Mouse (Mus musculus) liver, embryonic 16.5 days (tissue): ENCODE measurements around the gene Polr2h. TPM values are rescaled to one million over a fixed set of nuclear protein-coding genes. Genes with fewer than 3 reads are reported as not detected.

Experiments used
- ATAC-seq: fragments of 200-750 bp; cut with Nextera tagmentation; 2 replicates; pipeline ENCODE4 v1.8.0; 2017; ENCODE audit warnings: low read depth, mild to moderate bottlenecking, moderate number of reproducible peaks, moderate library complexity
- H3K27ac ChIP-seq: fragments of 300-500 bp; sonication (generic); 2 replicates; pipeline ENCODE4 v1.5.1; 2014; ENCODE audit warnings: mild to moderate bottlenecking, low read length
- H3K27me3 ChIP-seq: fragments of 300-500 bp; sonication (generic); 2 replicates; pipeline ENCODE4 v1.6.1; 2014; ENCODE audit warnings: low read depth, low read length, mixed read lengths; ENCODE audit not compliant: control insufficient read depth, insufficient read depth
- H3K36me3 ChIP-seq: fragments of 300-500 bp; sonication (generic); 2 replicates; pipeline ENCODE4 v1.6.1; 2014; ENCODE audit warnings: mild to moderate bottlenecking; ENCODE audit not compliant: control insufficient read depth, insufficient read depth
- H3K4me1 ChIP-seq: fragments of 300-500 bp; sonication (generic); 2 replicates; pipeline ENCODE4 v1.6.1; 2014; ENCODE audit warnings: low read depth, low read length, mixed read lengths; ENCODE audit not compliant: control insufficient read depth
- H3K4me2 ChIP-seq: fragments of 300-500 bp; sonication (generic); 2 replicates; pipeline ENCODE4 v1.6.1; 2014; ENCODE audit warnings: low read depth, low read length, mixed read lengths
- H3K4me3 ChIP-seq: fragments of 300-500 bp; sonication (generic); 2 replicates; pipeline ENCODE4 v1.5.1; 2014; ENCODE audit warnings: low read depth, mild to moderate bottlenecking, low read length
- H3K9ac ChIP-seq: fragments of 300-500 bp; sonication (generic); 2 replicates; pipeline ENCODE4 v1.6.1; 2014; ENCODE audit warnings: low read depth, low read length
- H3K9me3 ChIP-seq: fragments of 300-500 bp; sonication (generic); replicated peaks from 2 replicates; pipeline ENCODE4 v1.6.1; 2016; ENCODE audit warnings: low read length; ENCODE audit not compliant: control insufficient read depth
- WGBS: fragments of 180-500 bp; shearing (Covaris S2); extraction: QIAGEN DNeasy Blood & Tissue Kit; methylation state at CpG from one replicate; pipeline ENCODE4 v1.1.7; 2014; ENCODE audit not compliant: insufficient replicate concordance; 5-methylcytosine and 5-hydroxymethylcytosine counted together
- polyA plus RNA-seq: library from polyadenylated mRNA; unstranded; fragments of >200 nt; fragmentation: Nextera tagmentation; extraction: Ambion mirVana; gene quantifications from 2 replicates; pipeline ENCODE4 v1.2.1, GENCODE M21; 2015

Gene Polr2h
- polyA plus RNA-seq, 1 experiment from 2014 or later, result 27.7 TPM

- 6% methylated on average over 46 of the region's 46 CpGs for WGBS
- Histone ChIP-seq H3K9me3 (no peaks in the 10 kb centered on the region), H3K9ac (no peak overlapping the region; the same call in 1 of the 2 replicates), H3K4me2 (peak overlapping the region; percentile 48), H3K27me3 (peaks cover 29% of the 10 kb centered on the region), H3K36me3 (peaks cover 2% of the 10 kb centered on the region), H3K27ac (no peak overlapping the region), H3K4me3 (peak overlapping the region; percentile 19; the same call in 1 of the 2 replicates), H3K4me1 (peaks cover 21% of the 10 kb centered on the region)
- no peak for ATAC-seq
Observed at GRCm38 (mm10) chr16:20695622-20696323, 21.7 kb upstream of the Polr2h start.

- Histone ChIP-seq H3K27me3 (peaks cover 29% of the 10 kb centered on the region), H3K4me1 (peaks cover 37% of the 10 kb centered on the region), H3K9me3 (no peaks in the 10 kb centered on the region), H3K36me3 (no peaks in the 10 kb centered on the region), H3K9ac (no peak overlapping the region), H3K27ac (no peak overlapping the region), H3K4me3 (no peak overlapping the region), H3K4me2 (no peak overlapping the region)
- no peak for ATAC-seq
- WGBS, result 63% methylated on average over 5 of the region's 5 CpGs
Observed at GRCm38 (mm10) chr16:20699266-20699665, 18.2 kb upstream of the Polr2h start.

GRCm38 (mm10) chr16:20700036-20700435 is 17.4 kb upstream of the Polr2h start:
- peaks cover 44% of the 10 kb centered on the region for H3K4me1 ChIP-seq
- H3K36me3 ChIP-seq, result no peaks in the 10 kb centered on the region
- no peak overlapping the region for H3K4me2 ChIP-seq
- peaks cover 24% of the 10 kb centered on the region for H3K27me3 ChIP-seq
- H3K4me3 ChIP-seq, result no peak overlapping the region
- no peaks in the 10 kb centered on the region for H3K9me3 ChIP-seq
- ATAC-seq, result no peak
- H3K9ac ChIP-seq, result no peak overlapping the region
- 66% methylated on average over 5 of the region's 5 CpGs for WGBS
- no peak overlapping the region for H3K27ac ChIP-seq

- Histone ChIP-seq H3K4me2 (no peak overlapping the region), H3K4me1 (peaks cover 48% of the 10 kb centered on the region)
Observed at GRCm38 (mm10) chr16:20701316-20701715, 16.1 kb upstream of the Polr2h start.

GRCm38 (mm10) chr16:20701729-20702521 is 15.5 kb upstream of the Polr2h start:
- peak overlapping the region; percentile 28 for H3K4me2 ChIP-seq

More at GRCm38 (mm10) chr16:20701316-20701715, 16.1 kb upstream of the Polr2h start:
- no peak overlapping the region for H3K27ac ChIP-seq
- no peak overlapping the region for H3K9ac ChIP-seq
- 73% methylated on average over 7 of the region's 7 CpGs for WGBS
- peaks cover 11% of the 10 kb centered on the region for H3K27me3 ChIP-seq
- no peaks in the 10 kb centered on the region for H3K9me3 ChIP-seq
- no peak overlapping the region for H3K4me3 ChIP-seq
- ATAC-seq, result no peak
- no peaks in the 10 kb centered on the region for H3K36me3 ChIP-seq

GRCm38 (mm10) chr16:20702522-20702893 is 15.0 kb upstream of the Polr2h start:
- Histone ChIP-seq H3K4me2 (peak overlapping the region; percentile 28), H3K9ac (peak overlapping the region; percentile 41; the same call in 1 of the 2 replicates), H3K36me3 (no peaks in the 10 kb centered on the region; the same call in 1 of the 2 replicates), H3K4me3 (no peak overlapping the region), H3K9me3 (no peaks in the 10 kb centered on the region), H3K4me1 (peaks cover 60% of the 10 kb centered on the region), H3K27ac (peak overlapping the region; percentile 91), H3K27me3 (peaks cover under 1% of the 10 kb centered on the region; the same call in 1 of the 2 replicates)
- WGBS, result 7% methylated on average over 8 of the region's 8 CpGs
- ATAC-seq, result peak; percentile 77

More at GRCm38 (mm10) chr16:20701729-20702521, 15.5 kb upstream of the Polr2h start:
- Histone ChIP-seq H3K9ac (peak overlapping the region; percentile 41; the same call in 1 of the 2 replicates), H3K9me3 (no peaks in the 10 kb centered on the region), H3K27ac (peak overlapping the region; percentile 91), H3K4me3 (no peak overlapping the region), H3K27me3 (peaks cover 5% of the 10 kb centered on the region; the same call in 1 of the 2 replicates), H3K4me1 (peaks cover 54% of the 10 kb centered on the region), H3K36me3 (no peaks in the 10 kb centered on the region)
- WGBS, result 39% methylated on average over 11 of the region's 12 CpGs
- ATAC-seq, result no peak

GRCm38 (mm10) chr16:20703071-20703470 is 14.4 kb upstream of the Polr2h start:
- peak overlapping the region; percentile 17 for H3K9ac ChIP-seq
- H3K36me3 ChIP-seq, result peaks cover 2% of the 10 kb centered on the region; the same call in 1 of the 2 replicates
- no peak for ATAC-seq
- peak overlapping the region; percentile 28 for H3K4me2 ChIP-seq
- peaks cover 64% of the 10 kb centered on the region for H3K4me1 ChIP-seq
- peak overlapping the region; percentile 91 for H3K27ac ChIP-seq
- no peaks in the 10 kb centered on the region; the same call in 1 of the 2 replicates for H3K27me3 ChIP-seq
- H3K4me3 ChIP-seq, result peak overlapping the region; percentile 4; the same call in 1 of the 2 replicates
- no peaks in the 10 kb centered on the region for H3K9me3 ChIP-seq
- WGBS, result 77% methylated on average over 10 of the region's 10 CpGs

- peak overlapping the region; percentile 28 for H3K4me2 ChIP-seq
- peak; percentile 77 for ATAC-seq
- 37% methylated on average over 6 of the region's 6 CpGs for WGBS
- peaks cover 3% of the 10 kb centered on the region; the same call in 1 of the 2 replicates for H3K36me3 ChIP-seq
- no peak overlapping the region for H3K4me3 ChIP-seq
- peaks cover 64% of the 10 kb centered on the region for H3K4me1 ChIP-seq
- no peaks in the 10 kb centered on the region for H3K27me3 ChIP-seq
- H3K9me3 ChIP-seq, result no peaks in the 10 kb centered on the region
- peak overlapping the region; percentile 91 for H3K27ac ChIP-seq
- peak overlapping the region; percentile 40 for H3K9ac ChIP-seq
Observed at GRCm38 (mm10) chr16:20703699-20704400, 13.6 kb upstream of the Polr2h start.
